Mouse (Mus musculus) gastrocnemius, postnatal 36 days (tissue): ENCODE measurements at regions not wholly inside any gene's neighbourhood (a gene's known extent, or its start where the extent isn't known, plus 50 kb on each side); places are given as distances from the start of the nearest gene placed in this dataset.

Experiments
- DNase-seq, 2 experiments: peaks; one replicate each; pipeline ENCODE4 v3.0.0; 2022
- intact Hi-C: fragments of 180-260 bp; cut with DNase I; formaldehyde crosslinking; loops from one replicate; pipeline ENCODE4 v1.15.1; 2025

GRCm38 (mm10) chr3:130944241-130944640 lies 166.0 kb upstream of the Lef1 start:
- DNase-seq, result no peak

GRCm38 (mm10) chr3:130942947-130943630 lies 167.2 kb upstream of the Lef1 start:
- intact Hi-C loops, result no loop called here
- no peak for DNase-seq

More at GRCm38 (mm10) chr3:130944241-130944640, 166.0 kb upstream of the Lef1 start:
- intact Hi-C loops, result no loop called here

- intact Hi-C loops, result no loop called here
- DNase-seq, result no peak
These were observed 169.9 kb upstream of the Lef1 start for GRCm38 (mm10) chr3:130940302-130940867.

GRCm38 (mm10) chr3:130936980-130937379 lies 173.3 kb upstream of the Lef1 start:
- DNase-seq, result no peak
- intact Hi-C loops, result no loop called here

- DNase-seq, result no peak
- intact Hi-C loops, result no loop called here
These were observed 173.9 kb upstream of the Lef1 start for GRCm38 (mm10) chr3:130936336-130936735.

GRCm38 (mm10) chr3:130935926-130936315 lies 174.3 kb upstream of the Lef1 start:
- intact Hi-C loops, result no loop called here

GRCm38 (mm10) chr3:130935302-130935925 lies 174.9 kb upstream of the Lef1 start:
- no peak for DNase-seq

More at GRCm38 (mm10) chr3:130935926-130936315, 174.3 kb upstream of the Lef1 start:
- no peak for DNase-seq

GRCm38 (mm10) chr3:130932723-130933122 lies 177.5 kb upstream of the Lef1 start:
- DNase-seq, result no peak
- intact Hi-C loops, result no loop called here

More at GRCm38 (mm10) chr3:130935302-130935925, 174.9 kb upstream of the Lef1 start:
- intact Hi-C loops, result no loop called here

- intact Hi-C loops, result no loop called here
- DNase-seq, result no peak
These were observed 178.0 kb upstream of the Lef1 start for GRCm38 (mm10) chr3:130932226-130932625.

GRCm38 (mm10) chr3:130925000-130925399 lies 185.3 kb upstream of the Lef1 start:
- DNase-seq, result no peak
- intact Hi-C loops, result no loop called here

GRCm38 (mm10) chr3:130923615-130923958 lies 186.7 kb upstream of the Lef1 start:
- intact Hi-C loops, result no loop called here

GRCm38 (mm10) chr3:130922812-130923614 lies 187.3 kb upstream of the Lef1 start:
- intact Hi-C loops, result no loop called here
- no peak for DNase-seq

More at GRCm38 (mm10) chr3:130923615-130923958, 186.7 kb upstream of the Lef1 start:
- DNase-seq, result no peak

- intact Hi-C loops, result no loop called here
- no peak for DNase-seq
These were observed 188.5 kb upstream of the Lef1 start for GRCm38 (mm10) chr3:130921621-130922245.

- DNase-seq, result no peak
- intact Hi-C loops, result no loop called here
These were observed 183.6 kb upstream of the Rpl34 start for GRCm38 (mm10) chr3:130913812-130914211.

GRCm38 (mm10) chr3:130905101-130905500 lies 174.9 kb upstream of the Rpl34 start:
- intact Hi-C loops, result no loop called here

GRCm38 (mm10) chr3:130903329-130903728 lies 173.1 kb upstream of the Rpl34 start:
- no peak for DNase-seq
- intact Hi-C loops, result no loop called here

More at GRCm38 (mm10) chr3:130905101-130905500, 174.9 kb upstream of the Rpl34 start:
- no peak for DNase-seq

GRCm38 (mm10) chr3:130902376-130902775 lies 172.2 kb upstream of the Rpl34 start:
- no peak for DNase-seq
- intact Hi-C loops, result no loop called here

- intact Hi-C loops, result no loop called here
These were observed 171.1 kb upstream of the Rpl34 start for GRCm38 (mm10) chr3:130901343-130901742.

GRCm38 (mm10) chr3:130900846-130901245 lies 170.6 kb upstream of the Rpl34 start:
- DNase-seq, result no peak
- intact Hi-C loops, result no loop called here

More at GRCm38 (mm10) chr3:130901343-130901742, 171.1 kb upstream of the Rpl34 start:
- DNase-seq, result no peak

- intact Hi-C loops, result no loop called here
These were observed 170.0 kb upstream of the Rpl34 start for GRCm38 (mm10) chr3:130900054-130900840.

More at GRCm38 (mm10) chr3:130900054-130900840, 170.0 kb upstream of the Rpl34 start:
- no peak for DNase-seq
